Mouse (Mus musculus): ENCODE measurements around the gene Trappc6a.

- TF ChIP-seq POLR2A (IDR thresholded peaks at IDR 0.05; ENCODE audit: low read depth, low read length): no peak
- TF ChIP-seq CTCF (IDR thresholded peaks at IDR 0.05; ENCODE audit: extremely low read depth, insufficient read depth, insufficient read length, insufficient replicate concordance): no peak
Observed at GRCm38 (mm10) chr7:19469404-19469803, 38.8 kb upstream of the Trappc6a start.
